Mouse (Mus musculus) midbrain, embryonic 11.5 days (tissue): Measurements from ENCODE around the gene Gm10477. TPM values are rescaled to one million over a fixed set of nuclear protein-coding genes. Genes with fewer than 3 reads are reported as not detected.

Experiments
- polyA plus RNA-seq: library from polyadenylated mRNA; unstranded; fragments of >200 nt; fragmentation: Nextera tagmentation; extraction: Ambion mirVana; gene quantifications from 2 replicates; pipeline ENCODE4 v1.2.1, GENCODE M21; 2014

The Gm10477 gene
- polyA plus RNA-seq, 1 experiment from 2014 or later = not detected

Other genes with a start within 250 kb of the Gm10477 start
- gene Zfp449, start 178.3 kb upstream of the Gm10477 start, polyA plus RNA-seq = 7.4 and 8.6 TPM in 2 replicates
- gene Smim10l2a, start 150.2 kb upstream of the Gm10477 start, polyA plus RNA-seq = 2.3 and 2.6 TPM in 2 replicates
- gene Gm2174, start 76.8 kb upstream of the Gm10477 start, polyA plus RNA-seq = 1.8 and 2.2 TPM in 2 replicates
- gene Ints6l, start 69.9 kb upstream of the Gm10477 start, polyA plus RNA-seq = 23.8 and 26.8 TPM in 2 replicates
- not detected in 2 replicates for gene Gm648, start 24.9 kb downstream of the Gm10477 start, polyA plus RNA-seq
- 50.9 and 51.6 TPM in 2 replicates for gene Mmgt1, start 73.3 kb downstream of the Gm10477 start, polyA plus RNA-seq
- gene Slc9a6, start 85.0 kb downstream of the Gm10477 start, polyA plus RNA-seq = 15.6 and 17.2 TPM in 2 replicates
- gene Fhl1, start 207.0 kb downstream of the Gm10477 start, polyA plus RNA-seq = 80.7 and 93.3 TPM in 2 replicates